Mouse (Mus musculus): ENCODE data around the gene Mpv17l2. TPM values are rescaled to one million over a fixed set of nuclear protein-coding genes. Genes with fewer than 3 reads are reported as not detected.

Gene Mpv17l2
- total RNA-seq, 2 experiments from 2014 or later, result 26.9 to 27.5 TPM

DNA sequence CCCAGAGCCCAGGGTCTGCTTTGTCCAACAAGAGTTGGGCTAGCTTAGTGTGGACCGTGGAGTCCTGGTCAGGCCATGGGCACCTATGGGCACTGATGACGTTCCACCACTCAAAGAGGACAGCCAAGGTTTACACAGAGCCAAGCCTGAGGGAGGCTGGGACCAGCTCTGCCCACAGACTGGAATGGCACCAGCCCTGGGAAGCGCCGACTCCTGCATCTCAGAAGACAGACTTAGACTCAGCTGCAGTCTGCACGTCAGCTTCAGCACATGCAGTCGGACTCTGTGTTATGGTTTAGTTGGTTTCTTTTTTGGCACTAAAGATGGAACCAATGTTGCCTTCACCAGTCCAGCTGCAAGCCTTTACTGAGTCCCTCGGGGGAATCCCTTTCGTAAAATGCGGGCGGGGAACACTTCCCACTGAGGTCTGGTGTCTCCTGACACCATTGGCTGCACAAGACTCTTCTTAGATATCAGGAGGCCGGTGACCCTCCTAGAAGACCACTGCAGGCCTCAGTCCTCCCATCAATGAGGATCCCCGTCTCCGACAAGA is 10.5 kb downstream of the Mpv17l2 start:
- DNase-seq, result peak; percentile 53 to 67

DNA sequence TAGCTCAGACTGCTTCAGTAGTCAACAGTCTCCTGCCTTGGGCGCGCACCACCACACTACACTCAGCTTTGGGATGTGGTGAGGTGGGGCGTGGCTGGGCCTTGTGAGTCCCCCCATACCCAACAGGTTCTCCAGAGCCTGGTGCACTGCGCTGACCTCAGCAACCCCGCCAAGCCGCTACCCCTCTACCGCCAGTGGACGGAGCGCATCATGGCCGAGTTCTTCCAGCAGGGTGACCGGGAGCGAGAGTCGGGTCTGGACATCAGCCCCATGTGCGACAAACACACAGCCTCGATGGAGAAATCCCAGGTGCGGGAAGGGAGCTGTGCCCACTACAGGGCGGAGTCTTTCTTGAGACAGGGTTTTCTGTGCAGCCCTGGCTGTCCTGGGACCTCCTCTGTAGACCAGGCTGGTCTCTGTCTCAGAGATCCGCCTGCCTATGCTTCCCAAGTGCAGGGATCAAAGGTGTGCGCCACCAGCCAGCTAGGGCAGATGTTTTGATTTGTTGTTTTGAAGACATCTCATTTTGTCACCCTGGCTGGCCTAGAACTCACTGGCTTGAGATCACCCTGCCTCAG is 11.6 kb downstream of the Mpv17l2 start:
- peak in 1 of 2 experiments; percentile 4 for DNase-seq

DNA sequence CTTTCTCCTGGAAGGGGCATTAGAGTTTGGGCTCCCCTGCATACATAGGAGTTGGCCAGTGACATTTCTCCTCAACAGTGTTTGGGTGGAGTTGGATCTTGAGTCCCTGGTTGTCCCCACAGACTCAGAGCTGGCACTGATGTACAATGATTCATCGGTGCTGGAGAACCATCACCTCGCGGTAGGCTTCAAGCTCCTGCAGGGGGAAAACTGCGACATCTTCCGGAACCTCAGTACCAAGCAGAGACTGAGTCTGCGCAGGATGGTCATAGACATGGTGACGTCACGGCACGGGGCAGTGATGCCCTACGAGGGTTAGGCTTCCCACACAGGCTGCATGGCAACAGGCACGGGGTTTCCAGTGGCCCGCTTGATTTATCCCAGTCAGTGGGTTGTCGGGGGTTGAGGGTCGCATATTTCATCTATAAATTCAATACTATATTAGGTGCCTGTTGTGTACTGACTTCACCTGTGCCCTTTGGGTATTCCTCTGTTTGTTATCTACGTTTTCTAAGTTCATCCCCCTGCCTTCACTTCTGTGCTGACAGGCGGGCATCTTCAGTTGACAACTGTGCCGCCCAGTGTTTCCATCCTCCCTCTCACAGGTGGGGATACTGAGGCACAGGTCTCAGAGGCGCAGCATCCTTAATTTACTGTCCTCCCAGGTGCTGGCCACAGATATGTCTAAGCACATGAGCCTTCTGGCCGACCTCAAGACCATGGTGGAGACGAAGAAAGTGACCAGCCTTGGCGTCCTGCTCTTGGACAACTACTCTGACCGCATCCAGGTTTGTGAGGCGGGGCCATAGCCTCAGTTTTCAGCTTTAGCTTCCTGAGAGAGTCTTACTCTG is 12.3 kb downstream of the Mpv17l2 start:
- DNase-seq, result no peak

DNA sequence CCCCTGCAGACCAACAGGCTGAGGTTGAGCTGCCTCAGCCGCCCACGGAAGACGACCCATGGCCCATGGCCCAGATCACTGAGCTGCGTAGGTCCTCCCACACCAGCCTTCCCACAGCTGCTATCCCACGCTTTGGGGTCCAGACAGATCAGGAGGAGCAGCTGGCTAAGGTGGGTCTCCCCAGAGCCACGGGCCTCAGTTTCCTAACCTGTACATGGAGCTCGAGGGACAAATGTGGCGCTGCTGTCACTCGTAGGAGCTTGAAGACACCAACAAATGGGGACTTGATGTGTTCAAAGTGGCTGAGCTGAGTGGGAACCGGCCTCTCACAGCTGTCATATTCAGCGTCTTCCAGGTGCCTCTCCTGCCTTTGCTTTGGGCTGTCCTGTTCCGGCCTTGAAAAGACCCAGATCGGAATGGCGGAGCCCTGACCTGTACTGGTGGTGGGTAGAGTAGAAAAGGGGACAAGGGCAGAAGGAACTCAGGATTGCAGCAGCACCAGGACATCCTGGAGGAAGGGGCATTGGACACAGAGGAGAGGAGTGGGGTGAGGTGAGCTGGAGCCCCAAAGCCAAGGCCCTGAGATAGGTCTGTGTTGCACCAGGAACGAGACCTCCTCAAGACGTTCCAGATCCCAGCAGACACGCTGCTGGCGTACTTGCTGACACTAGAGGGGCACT is 13.4 kb downstream of the Mpv17l2 start:
- DNase-seq, result no peak

DNA sequence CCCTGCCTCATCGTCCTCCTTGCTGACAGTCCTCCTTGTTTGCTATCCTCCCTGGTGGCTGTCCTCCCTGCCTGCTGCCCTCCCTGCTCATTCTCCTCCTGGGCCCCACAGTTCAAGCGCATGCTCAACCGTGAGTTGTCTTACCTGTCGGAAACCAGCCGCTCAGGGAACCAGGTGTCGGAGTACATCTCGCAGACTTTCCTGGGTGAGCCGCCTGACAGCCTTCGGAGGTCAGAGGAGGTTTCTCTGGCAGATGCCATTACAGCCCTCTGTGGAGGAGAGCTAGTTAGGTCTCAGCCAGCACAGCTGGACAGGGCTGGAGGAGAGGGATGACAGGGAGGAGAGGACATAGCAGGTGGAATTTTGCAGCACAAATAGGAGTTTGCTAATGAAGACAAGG is 14.1 kb downstream of the Mpv17l2 start:
- DNase-seq, result no peak

DNA sequence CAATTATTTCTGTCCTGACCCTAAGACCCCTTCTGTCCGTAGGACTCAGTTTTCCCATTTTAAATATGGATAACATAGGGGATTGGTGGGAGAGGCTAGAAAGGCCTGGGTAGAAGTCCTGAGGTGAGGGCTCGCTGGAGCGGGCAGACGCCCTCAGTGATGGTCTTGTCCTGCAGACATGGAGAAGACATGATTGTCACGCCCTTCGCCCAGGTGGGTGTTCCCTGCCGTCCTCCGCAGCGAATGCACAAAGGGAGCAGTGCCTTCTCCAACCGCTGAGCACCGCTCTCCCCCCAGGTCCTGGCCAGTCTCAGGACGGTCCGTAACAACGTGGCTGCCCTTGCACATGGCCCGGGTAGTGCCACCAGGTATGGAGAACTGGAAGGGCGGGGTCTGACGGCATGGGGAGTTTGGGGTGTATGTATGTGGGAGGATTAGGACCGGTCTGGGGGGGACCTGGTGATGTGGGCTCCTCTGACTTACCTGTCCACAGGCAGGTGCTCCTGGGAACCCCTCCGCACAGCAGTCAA is 15.0 kb downstream of the Mpv17l2 start:
- no peak for DNase-seq

DNA sequence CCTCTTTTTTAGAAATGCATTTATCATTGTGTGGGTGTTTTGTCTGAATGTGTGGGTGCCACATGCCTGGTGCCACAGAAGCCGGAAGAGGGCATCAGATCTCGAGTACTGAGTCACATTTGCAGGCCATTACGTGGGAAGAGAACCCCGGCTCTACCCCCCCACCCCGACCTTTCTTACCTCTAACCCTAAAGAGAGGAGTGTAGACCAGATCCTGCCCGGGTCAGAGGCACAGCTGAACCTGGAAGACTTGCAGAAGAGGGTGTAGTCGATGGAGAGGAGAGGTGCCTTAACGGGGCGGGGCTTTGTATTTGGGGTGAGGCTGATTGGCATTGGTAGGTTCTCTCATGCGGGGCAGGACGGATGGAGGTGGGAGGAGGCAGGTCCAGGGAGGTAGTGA is 15.9 kb downstream of the Mpv17l2 start:
- DNase-seq, result peak in 1 of 2 experiments; percentile 20

DNA sequence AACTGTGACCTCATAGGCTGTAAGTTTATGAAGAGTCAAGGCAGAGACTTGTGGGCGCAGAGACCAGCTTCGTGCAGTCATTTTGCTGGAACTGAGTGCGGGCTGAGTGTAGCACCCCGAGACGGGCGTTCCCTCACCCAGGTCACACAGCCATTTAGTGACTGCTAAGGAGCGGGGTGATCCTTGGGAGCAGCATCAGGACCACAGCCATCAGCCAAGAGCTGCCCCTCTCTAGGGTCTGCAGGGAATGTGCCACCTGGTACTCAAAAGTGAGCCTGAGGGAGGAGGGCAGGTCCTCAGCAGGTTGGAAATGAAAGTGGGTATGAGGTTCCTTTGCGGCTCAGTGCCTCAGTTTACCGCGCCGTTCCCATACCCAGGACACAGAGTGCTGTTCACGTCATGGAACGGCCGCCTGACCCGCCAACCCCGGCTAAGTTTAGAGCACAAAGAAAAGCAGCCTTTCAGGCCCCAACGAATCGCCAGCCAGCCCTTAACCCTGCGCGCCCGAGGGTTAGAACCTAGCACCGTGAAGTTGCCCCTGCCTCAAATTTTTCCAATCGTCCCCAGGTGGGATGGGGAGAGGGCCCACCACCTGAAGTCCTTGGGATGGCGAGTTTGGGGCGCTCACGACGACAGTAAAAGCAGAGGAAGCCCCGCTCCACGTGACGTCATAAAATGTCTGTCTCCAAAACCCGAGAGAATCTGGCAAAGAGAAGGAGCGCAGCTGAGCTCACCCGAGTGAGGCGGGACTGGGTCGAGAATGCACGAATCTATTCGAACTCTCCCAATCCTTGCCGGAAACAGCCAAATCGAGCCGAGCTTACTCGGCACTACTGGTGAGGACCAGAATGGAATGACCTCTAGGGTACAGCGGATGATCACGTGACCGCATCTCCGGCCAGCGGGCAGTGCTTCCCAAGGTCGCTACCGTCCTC is 16.8 kb downstream of the Mpv17l2 start:
- DNase-seq, result peak; percentile 85 to 91

DNA sequence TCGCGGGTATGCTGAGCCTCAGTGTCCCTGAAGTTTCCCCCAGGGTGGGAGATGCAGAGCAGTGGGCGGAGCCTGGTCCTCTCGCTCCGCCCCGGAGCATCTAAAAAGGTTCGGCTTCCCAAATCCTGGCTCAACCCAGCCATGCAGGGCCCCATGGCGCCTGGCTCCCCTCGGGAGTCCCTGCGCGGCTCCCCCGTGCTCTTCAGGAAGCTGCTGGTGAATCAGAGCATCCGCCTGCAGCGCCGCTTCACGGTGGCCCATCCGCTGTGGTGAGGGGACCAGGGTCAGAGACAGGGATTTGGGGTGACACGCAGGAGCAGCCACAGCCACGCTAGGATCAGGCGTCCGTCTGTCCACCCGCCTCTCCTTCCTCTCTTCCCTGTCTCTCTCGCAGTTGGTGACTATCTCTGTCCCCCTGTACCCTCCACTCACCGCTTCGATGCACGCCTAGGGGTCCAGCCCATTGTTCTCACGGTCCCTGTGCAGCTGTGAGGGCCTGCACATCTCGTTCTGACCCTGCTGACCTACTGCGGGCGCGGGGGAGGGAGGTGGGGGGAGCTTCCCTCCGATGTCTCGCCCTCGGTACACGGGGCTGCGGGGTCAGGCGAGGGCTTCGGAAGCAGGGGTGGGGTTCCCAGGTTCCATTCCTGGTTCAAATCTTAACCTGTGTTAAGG is 17.6 kb downstream of the Mpv17l2 start:
- DNase-seq, result peak; percentile 53 to 65

DNA sequence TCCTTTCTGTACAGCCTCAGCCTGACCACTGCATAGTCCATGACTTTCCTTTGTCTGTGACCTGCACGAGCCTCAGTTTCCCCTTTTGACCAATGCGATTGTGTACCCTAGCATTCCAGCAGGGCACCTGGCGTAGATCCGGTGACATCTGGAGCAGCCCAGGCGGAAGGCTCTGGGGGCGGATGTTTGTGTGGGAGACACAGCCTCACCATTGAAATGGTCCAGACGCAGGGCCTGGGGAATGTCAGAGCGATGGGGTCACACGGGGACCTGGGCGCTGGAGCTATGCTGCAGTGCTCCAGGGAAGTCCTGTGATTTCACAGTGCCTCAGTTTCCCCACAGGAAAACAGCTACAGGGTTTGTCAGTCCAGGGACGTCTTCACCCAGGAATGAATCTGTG is 18.6 kb downstream of the Mpv17l2 start:
- DNase-seq, result peak in 1 of 2 experiments; percentile 29

DNA sequence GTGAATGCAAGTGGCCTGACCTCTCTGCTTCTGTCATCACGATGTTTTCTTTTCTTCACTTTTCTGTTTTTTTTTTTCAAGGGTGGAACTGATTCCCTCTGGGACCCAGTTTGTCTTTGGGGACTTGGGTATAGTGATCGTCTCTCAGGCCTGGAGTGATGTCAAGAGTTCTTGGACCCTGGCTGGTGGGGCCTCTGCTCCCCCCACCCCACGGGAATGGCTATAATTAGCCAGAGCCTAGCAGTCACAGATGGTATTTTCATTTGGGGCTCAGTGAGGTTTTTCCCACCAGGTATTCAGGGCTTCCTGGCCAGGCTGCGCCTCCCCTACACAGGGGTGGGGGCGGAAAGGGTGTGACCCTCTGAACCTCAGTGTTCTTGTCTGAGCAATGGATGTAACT is 19.1 kb downstream of the Mpv17l2 start:
- DNase-seq, result peak in 1 of 2 experiments; percentile 21

DNA sequence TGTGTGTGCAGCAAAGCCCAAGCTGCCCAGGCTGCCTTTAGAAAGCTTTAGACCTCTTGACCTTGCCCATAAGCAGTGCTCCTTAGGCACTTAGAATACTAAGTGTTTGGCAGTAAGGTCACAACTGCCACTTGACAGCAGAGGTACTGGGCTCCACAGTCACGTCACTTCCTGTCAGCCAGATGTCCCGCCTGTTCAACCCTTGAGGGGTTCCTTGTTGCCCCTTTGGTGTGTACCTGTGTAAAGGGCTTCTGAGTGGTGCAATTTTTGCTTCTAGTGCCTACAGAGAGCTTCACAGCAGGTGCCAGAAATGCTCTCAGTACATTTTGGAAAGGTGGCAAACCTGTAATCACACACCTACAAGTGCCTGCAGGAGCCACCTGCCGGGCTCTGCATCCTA is 22.5 kb downstream of the Mpv17l2 start:
- no peak for DNase-seq

DNA sequence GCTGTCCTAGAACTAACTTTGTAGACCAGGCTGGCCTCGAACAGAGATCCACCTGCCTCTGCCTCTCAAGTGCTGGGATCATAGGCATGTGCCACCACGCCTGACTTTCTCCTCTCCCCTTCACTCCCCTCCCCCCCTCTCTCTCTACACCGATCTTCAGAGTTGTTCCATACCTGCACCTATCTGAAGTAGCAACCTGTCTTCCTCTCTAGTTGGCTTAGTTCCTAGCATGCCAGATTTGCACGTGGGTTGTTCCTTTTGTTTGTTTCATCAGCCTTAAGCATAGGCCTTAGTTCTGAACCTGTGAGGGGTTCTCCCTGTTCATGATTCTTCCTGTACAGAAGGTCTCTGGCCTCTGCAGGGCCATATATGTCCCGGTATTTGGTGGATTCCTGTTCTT is 23.0 kb downstream of the Mpv17l2 start:
- DNase-seq, result no peak

DNA sequence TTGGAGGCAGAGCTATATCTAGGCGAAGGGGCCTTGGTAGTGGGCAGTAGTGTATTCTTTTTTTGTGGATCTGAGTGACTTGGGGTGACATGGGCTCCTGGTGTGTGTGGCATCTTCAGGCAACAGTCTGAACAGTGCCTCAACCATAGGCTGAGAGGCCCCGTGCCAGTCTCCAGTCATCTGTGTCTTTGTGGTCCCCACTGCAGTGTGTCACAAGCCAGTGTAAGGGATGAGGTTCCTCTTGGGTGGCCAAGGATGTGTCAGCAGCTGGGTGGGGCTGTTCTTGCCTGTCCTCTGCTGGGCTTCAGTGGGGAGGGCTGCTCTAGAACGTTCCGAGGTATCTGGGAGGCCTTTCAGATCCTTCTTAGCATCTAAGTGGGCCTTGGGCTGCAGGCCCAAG is 29.8 kb downstream of the Mpv17l2 start:
- no peak for DNase-seq

DNA sequence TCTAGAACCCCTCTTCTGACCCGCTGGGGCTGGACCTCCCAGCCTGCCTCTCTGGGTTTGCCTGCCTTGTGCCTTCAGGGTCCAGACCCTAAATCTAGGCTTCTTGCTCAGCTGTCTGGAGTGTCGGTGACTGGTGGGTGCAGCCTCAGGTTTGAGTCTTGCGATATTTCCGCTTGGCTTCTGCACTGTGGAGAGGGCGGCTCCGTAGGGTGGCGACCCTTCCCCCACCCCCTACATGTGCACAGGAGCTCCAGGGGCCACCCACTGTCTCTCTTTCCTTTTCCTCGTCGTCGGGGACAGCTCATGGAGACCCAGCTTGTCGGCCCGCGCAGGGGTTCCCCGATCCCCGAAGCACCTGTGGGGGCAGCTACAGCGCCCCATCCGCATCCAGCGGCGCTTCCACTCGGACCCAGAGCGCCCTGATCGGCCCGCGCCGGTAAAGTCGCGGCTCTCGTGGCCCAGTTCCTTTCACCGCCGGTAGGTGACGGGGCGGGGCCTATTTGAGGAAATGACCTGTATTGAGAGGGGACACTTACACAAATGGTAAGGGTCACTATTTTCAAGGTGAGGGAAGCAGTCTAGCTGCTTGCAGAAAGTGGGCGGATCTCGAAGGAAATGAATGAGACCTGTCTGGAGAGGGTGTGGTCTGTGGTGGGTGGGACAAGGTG is 30.8 kb downstream of the Mpv17l2 start:
- no peak for DNase-seq

DNA sequence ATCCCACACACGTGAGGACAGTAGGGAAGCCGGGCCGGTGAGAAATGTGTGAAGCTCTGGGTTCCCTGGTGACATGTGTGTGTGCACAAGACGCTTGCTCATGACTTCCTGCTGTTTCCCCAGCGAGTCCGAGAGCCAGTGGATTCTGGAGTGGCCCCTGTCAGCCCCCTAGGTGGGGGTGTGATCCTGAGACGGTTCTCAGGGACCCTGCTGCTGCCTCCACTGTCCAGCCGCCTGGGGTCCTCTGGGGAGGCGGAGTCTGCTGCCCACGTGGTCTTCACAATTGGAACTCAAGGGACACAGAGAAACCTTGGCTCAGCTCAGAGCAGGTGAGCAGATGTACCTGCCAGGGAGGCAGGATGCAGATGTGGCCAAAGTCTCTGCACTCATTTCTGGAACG is 34.0 kb downstream of the Mpv17l2 start:
- no peak for DNase-seq

DNA sequence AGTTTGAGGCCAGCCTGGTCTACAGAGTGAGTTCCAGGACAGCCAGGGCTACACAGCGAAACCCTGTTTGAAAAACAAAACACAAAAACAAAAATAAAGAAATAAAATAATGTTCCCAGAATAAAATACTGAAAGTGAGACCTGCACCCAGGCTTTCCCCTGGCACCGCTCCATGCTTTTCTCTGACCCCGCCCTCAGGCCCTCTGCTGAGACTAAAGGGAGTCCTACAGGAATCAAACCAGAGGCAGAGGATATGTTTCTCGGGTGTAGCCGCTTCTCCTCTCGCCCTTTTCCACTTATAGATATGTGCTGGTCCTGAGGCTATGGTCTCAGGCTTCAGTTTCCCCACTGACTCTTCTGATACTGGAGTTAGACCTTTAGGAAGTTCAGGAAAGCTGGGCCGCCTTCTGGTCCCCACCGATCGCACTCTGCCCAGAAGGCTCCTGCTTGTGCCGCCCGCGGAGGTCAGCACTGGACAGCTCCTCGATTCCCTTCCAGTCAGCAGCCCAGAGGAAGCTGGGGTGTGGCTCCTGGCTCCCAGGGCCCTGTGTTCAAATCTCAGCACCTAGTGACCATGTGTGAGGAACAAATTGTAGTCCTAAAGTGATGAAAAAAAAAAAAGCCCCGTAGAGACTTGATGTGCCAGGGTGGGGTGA is 34.8 kb downstream of the Mpv17l2 start:
- DNase-seq, result peak in 1 of 2 experiments; percentile 52

DNA sequence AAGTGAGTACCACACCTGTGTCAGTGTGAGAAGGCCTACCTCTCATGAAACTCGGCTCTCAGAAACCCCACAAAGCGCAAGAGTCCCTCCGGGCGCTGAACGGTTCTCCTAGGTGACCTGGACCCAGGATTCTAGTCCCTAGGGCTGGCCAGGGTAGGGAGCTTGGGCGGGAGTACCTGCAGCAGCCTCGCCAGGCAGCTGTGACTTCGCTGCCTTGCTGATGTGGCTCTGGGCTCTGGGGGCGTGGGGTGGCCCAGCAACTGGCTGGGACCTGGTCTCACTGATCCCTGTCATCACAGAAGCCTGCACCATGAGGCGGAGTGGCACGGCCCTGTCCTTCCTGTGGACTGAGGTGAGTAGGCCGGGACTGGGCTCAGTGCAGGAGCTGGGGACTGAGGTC is 36.5 kb downstream of the Mpv17l2 start:
- no peak for DNase-seq

DNA sequence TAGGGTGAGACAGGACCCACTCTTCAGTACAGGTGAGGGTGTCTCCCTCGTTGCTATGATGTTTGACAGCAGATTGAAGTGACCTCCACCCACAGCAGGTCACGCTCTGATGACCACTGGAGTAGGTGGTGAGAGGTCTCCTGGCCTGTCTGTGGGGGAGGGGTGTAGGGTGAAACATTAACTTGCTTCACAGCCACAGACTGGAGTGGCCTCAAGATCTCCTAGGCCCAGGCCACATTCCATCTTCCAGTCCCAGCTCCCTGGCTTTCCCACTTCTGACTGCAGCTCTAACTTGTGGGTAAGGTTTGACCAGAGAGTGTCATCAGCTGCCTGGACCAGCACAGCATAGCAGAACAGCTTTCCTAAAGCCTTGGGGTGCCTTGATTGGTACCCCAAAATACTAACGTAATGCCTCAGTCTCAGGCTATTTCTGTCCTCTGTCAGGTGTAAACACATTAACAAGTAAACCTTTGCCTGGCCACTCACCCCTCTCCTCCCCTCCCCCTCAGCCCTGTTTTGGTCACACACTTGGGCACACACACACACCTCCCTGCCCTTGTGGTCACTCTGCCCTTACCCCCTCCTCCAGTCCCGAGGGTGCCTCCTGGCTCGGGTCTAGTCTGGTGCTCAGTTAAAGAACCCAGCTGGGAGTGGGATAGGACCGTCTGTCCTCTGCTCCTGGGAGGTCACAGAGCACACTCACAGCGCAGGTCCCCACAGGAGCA is 37.1 kb downstream of the Mpv17l2 start, which contains the start of gene Pde4c:
Gene Pde4c (plus strand): TSS at position 235 of the 725 bp plus-strand sequence.
- DNase-seq, result no peak

All from heart, adult 18-20 months (tissue).